Mouse (Mus musculus) heart, embryonic 11.5 days (tissue): ENCODE data around the gene Actn1. TPM values are rescaled to one million over a fixed set of nuclear protein-coding genes. Genes with fewer than 3 reads are reported as not detected.
A peak's percentile ranks its signal among the peaks of the same experiment; 100 is the strongest.

Experiments
- ATAC-seq: fragments of 200-750 bp; cut with Nextera tagmentation; replicated peaks from 2 replicates; pipeline ENCODE4 v1.8.0; 2017; ENCODE audit warnings: moderate library complexity; ENCODE audit not compliant: insufficient number of reproducible peaks, low FRiP score, low TSS enrichment
- H3K27ac ChIP-seq: fragments of 300-500 bp; sonication (generic); 2 replicates; pipeline ENCODE4 v1.5.1; 2014; ENCODE audit warnings: mild to moderate bottlenecking, low read depth, low read length
- H3K27me3 ChIP-seq: fragments of 300-500 bp; sonication (generic); 2 replicates; pipeline ENCODE4 v1.6.1; 2014; ENCODE audit warnings: mild to moderate bottlenecking, low read length, mixed read lengths; ENCODE audit not compliant: control insufficient read depth, insufficient read depth
- H3K36me3 ChIP-seq: fragments of 300-500 bp; sonication (generic); 2 replicates; pipeline ENCODE4 v1.6.1; 2014; ENCODE audit warnings: mild to moderate bottlenecking, low read length, moderate library complexity, mixed read lengths; ENCODE audit not compliant: control insufficient read depth, insufficient read depth
- H3K4me1 ChIP-seq: fragments of 300-500 bp; sonication (generic); 2 replicates; pipeline ENCODE4 v1.6.1; 2014; ENCODE audit warnings: low read length; ENCODE audit not compliant: control insufficient read depth, insufficient read depth
- H3K4me2 ChIP-seq: fragments of 300-500 bp; sonication (generic); 2 replicates; pipeline ENCODE4 v1.6.1; 2014; ENCODE audit warnings: mild to moderate bottlenecking, moderate library complexity
- H3K4me3 ChIP-seq: fragments of 300-500 bp; sonication (generic); 2 replicates; pipeline ENCODE4 v1.5.1; 2014; ENCODE audit warnings: low read depth, low read length
- H3K9ac ChIP-seq: fragments of 300-500 bp; sonication (generic); 2 replicates; pipeline ENCODE4 v1.6.1; 2014; ENCODE audit warnings: mild to moderate bottlenecking, low read depth, low read length, moderate library complexity
- H3K9me3 ChIP-seq: fragments of 300-500 bp; sonication (generic); replicated peaks from 2 replicates; pipeline ENCODE4 v1.6.1; 2016; ENCODE audit warnings: low read length; ENCODE audit not compliant: control insufficient read depth
- WGBS: fragments of 180-500 bp; shearing (Covaris S2); extraction: QIAGEN DNeasy Blood & Tissue Kit; methylation state at CpG from one replicate; pipeline ENCODE4 v1.1.7; 2014; ENCODE audit not compliant: insufficient replicate concordance; 5-methylcytosine and 5-hydroxymethylcytosine counted together
- polyA plus RNA-seq: library from polyadenylated mRNA; unstranded; fragments of >200 nt; fragmentation: Nextera tagmentation; extraction: Ambion mirVana; gene quantifications from 2 replicates; pipeline ENCODE4 v1.2.1, GENCODE M21; 2014

Gene Actn1
- polyA plus RNA-seq, 1 experiment from 2014 or later: 53.2 TPM

GRCm38 (mm10) chr12:80234226-80234625 is 25.9 kb downstream of the Actn1 start:
- Histone ChIP-seq H3K27ac (no peak overlapping the region), H3K9me3 (no peaks in the 10 kb centered on the region), H3K4me2 (no peak overlapping the region), H3K4me3 (no peak overlapping the region), H3K9ac (no peak overlapping the region), H3K27me3 (no peaks in the 10 kb centered on the region), H3K36me3 (0 out of 2 replicates have a peak, but pooled peaks cover 3% of the 10 kb centered on the region), H3K4me1 (peaks cover 38% of the 10 kb centered on the region)
- no peak for ATAC-seq
- WGBS: 85% methylated on average over 3 of the region's 3 CpGs

GRCm38 (mm10) chr12:80232840-80233218 is 27.3 kb downstream of the Actn1 start:
- Histone ChIP-seq H3K4me2 (no peak overlapping the region), H3K27ac (no peak overlapping the region; the same call in 1 of the 2 replicates), H3K36me3 (0 out of 2 replicates have a peak, but pooled peaks cover 3% of the 10 kb centered on the region), H3K4me1 (peaks cover 46% of the 10 kb centered on the region), H3K9me3 (no peaks in the 10 kb centered on the region), H3K4me3 (no peak overlapping the region), H3K9ac (no peak overlapping the region), H3K27me3 (no peaks in the 10 kb centered on the region)
- WGBS: 69% methylated on average over 4 of the region's 4 CpGs
- no peak for ATAC-seq

GRCm38 (mm10) chr12:80232076-80232839 is 27.9 kb downstream of the Actn1 start:
- Histone ChIP-seq H3K27ac (peak overlapping the region; percentile 88), H3K4me2 (no peak overlapping the region), H3K9ac (no peak overlapping the region), H3K36me3 (0 out of 2 replicates have a peak, but pooled peaks cover 3% of the 10 kb centered on the region), H3K4me1 (peaks cover 49% of the 10 kb centered on the region), H3K4me3 (no peak overlapping the region), H3K9me3 (no peaks in the 10 kb centered on the region), H3K27me3 (no peaks in the 10 kb centered on the region)
- no peak for ATAC-seq
- WGBS: 72% methylated on average over 9 of the region's 9 CpGs

GRCm38 (mm10) chr12:80231317-80231716 is 28.9 kb downstream of the Actn1 start:
- H3K4me2 ChIP-seq: no peak overlapping the region
- ATAC-seq: no peak
- H3K36me3 ChIP-seq: 0 out of 2 replicates have a peak, but pooled peaks cover 3% of the 10 kb centered on the region
- H3K9me3 ChIP-seq: no peaks in the 10 kb centered on the region
- no peaks in the 10 kb centered on the region for H3K27me3 ChIP-seq
- peaks cover 53% of the 10 kb centered on the region for H3K4me1 ChIP-seq
- H3K9ac ChIP-seq: no peak overlapping the region
- peak overlapping the region; percentile 88 for H3K27ac ChIP-seq
- no peak overlapping the region for H3K4me3 ChIP-seq
- 11% methylated on average over 5 of the region's 5 CpGs for WGBS

GRCm38 (mm10) chr12:80230854-80231253 is 29.3 kb downstream of the Actn1 start:
- H3K4me2 ChIP-seq: peak overlapping the region; percentile 44
- no peaks in the 10 kb centered on the region for H3K9me3 ChIP-seq
- no peaks in the 10 kb centered on the region for H3K27me3 ChIP-seq
- 50% methylated on average over 5 of the region's 5 CpGs for WGBS
- H3K27ac ChIP-seq: peak overlapping the region; percentile 88
- no peak overlapping the region for H3K9ac ChIP-seq
- ATAC-seq: no peak
- peaks cover 58% of the 10 kb centered on the region for H3K4me1 ChIP-seq
- H3K36me3 ChIP-seq: 0 out of 2 replicates have a peak, but pooled peaks cover 3% of the 10 kb centered on the region
- no peak overlapping the region for H3K4me3 ChIP-seq

- peak overlapping the region; percentile 88 for H3K27ac ChIP-seq
- peak overlapping the region; percentile 44 for H3K4me2 ChIP-seq
- ATAC-seq: peak; percentile 76
- H3K4me1 ChIP-seq: peaks cover 64% of the 10 kb centered on the region
- H3K9ac ChIP-seq: peak overlapping the region; percentile 31; the same call in 1 of the 2 replicates
- no peaks in the 10 kb centered on the region for H3K9me3 ChIP-seq
- H3K36me3 ChIP-seq: 0 out of 2 replicates have a peak, but pooled peaks cover 3% of the 10 kb centered on the region
- WGBS: 1% methylated on average over 10 of the region's 10 CpGs
- no peaks in the 10 kb centered on the region for H3K27me3 ChIP-seq
- H3K4me3 ChIP-seq: no peak overlapping the region
These were observed 30.0 kb downstream of the Actn1 start for GRCm38 (mm10) chr12:80230111-80230700.

- no peak overlapping the region for H3K4me3 ChIP-seq
- H3K27me3 ChIP-seq: no peaks in the 10 kb centered on the region
- H3K36me3 ChIP-seq: 0 out of 2 replicates have a peak, but pooled peaks cover 3% of the 10 kb centered on the region
- H3K27ac ChIP-seq: peak overlapping the region; percentile 88
- H3K4me2 ChIP-seq: peak overlapping the region; percentile 44
- H3K9me3 ChIP-seq: no peaks in the 10 kb centered on the region
- H3K9ac ChIP-seq: peak overlapping the region; percentile 31; the same call in 1 of the 2 replicates
- WGBS: 29% methylated on average over 5 of the region's 5 CpGs
- H3K4me1 ChIP-seq: peaks cover 73% of the 10 kb centered on the region
- no peak for ATAC-seq
These were observed 31.0 kb downstream of the Actn1 start for GRCm38 (mm10) chr12:80229010-80229800.

- ATAC-seq: no peak
- no peak overlapping the region for H3K9ac ChIP-seq
These were observed 31.8 kb downstream of the Actn1 start for GRCm38 (mm10) chr12:80228356-80228755.

More at GRCm38 (mm10) chr12:80228356-80228755, 31.8 kb downstream of the Actn1 start:
- WGBS: 68% methylated on average over 5 of the region's 5 CpGs
- Histone ChIP-seq H3K27ac (peak overlapping the region; percentile 88), H3K4me1 (peaks cover 81% of the 10 kb centered on the region), H3K4me3 (no peak overlapping the region), H3K36me3 (no peaks in the 10 kb centered on the region), H3K4me2 (no peak overlapping the region), H3K9me3 (no peaks in the 10 kb centered on the region), H3K27me3 (no peaks in the 10 kb centered on the region)
